9 mouse cellular contexts compared by ENCODE assay signal in genomic region chr8:119496848-119497247, GRCm38 (mm10). TPM values are rescaled to one million over a fixed set of nuclear protein-coding genes. Genes with fewer than 3 reads are reported as not detected.
DNase-seq lines count a peak whose midpoint lies in the region; ATAC-seq lines count a peak whose summit lies in the region.
"Had no signal": no experiment of that assay in that cellular context is flagged by ENCODE, and none has a peak within 500 bp of the region (broad histone marks: within the 10 kb centered on the region; RNA-seq: fewer than 3 reads in every experiment).

No protein-coding gene starts in this region.

- no peak overlapping the region for H3K4me2 ChIP-seq in limb, embryonic 11.5 days (ENCODE audit: low read depth, severe bottlenecking)
- H3K4me2 ChIP-seq: neural tube, embryonic 12.5 days had no signal

- H3K9ac ChIP-seq in limb, embryonic 11.5 days (ENCODE audit: low read length): no peak overlapping the region
- H3K9ac ChIP-seq: neural tube, embryonic 12.5 days had no signal

- no peaks in the 10 kb centered on the region for H3K27me3 ChIP-seq in limb, embryonic 11.5 days (ENCODE audit: control insufficient read depth, insufficient read depth, low read length)
- H3K27me3 ChIP-seq: neural tube, embryonic 12.5 days had no signal

- peak; percentile 5 to 23 for DNase-seq in heart, adult 9 months (ENCODE audit: low spot score in 2 of 2)
- DNase-seq in heart, postnatal 25 days (ENCODE audit: low spot score): no peak
- DNase-seq in CD4-positive helper T cell, adult 2 months (ENCODE audit: low read depth, low spot score): peak; percentile 57
- DNase-seq in adrenal gland, adult 8-10 months: peak; percentile 34
- peak; percentile 35 to 63 for DNase-seq in heart, postnatal 36 days
- peak; percentile 42 for DNase-seq in limb, embryonic 11.5 days (ENCODE audit: low spot score)
- DNase-seq in spleen, postnatal 36 days (ENCODE audit: low spot score in 2 of 2): peak; percentile 17 to 35
- DNase-seq in left cerebral cortex, postnatal 10 days (ENCODE audit: extremely low spot score in 1 of 2, low spot score in 2 of 2): no peak

- ATAC-seq in limb, embryonic 11.5 days (ENCODE audit: insufficient number of reproducible peaks, low FRiP score, low TSS enrichment, low read depth): no peak

- no peaks in the 10 kb centered on the region for H3K36me3 ChIP-seq in limb, embryonic 11.5 days (ENCODE audit: control insufficient read depth, insufficient read depth, low read length)
- H3K36me3 ChIP-seq: neural tube, embryonic 12.5 days had no signal

- H3K27ac ChIP-seq in limb, embryonic 11.5 days (replicated peaks; ENCODE audit: low read depth, low read length): no peak overlapping the region
- H3K27ac ChIP-seq: neural tube, embryonic 12.5 days had no signal

- H3K4me3 ChIP-seq in limb, embryonic 11.5 days (ENCODE audit: low read depth, low read length): no peak overlapping the region
- H3K4me3 ChIP-seq: neural tube, embryonic 12.5 days had no signal

- intact Hi-C loops in heart, postnatal 25 days (cut with DNase I): loop anchor here (1.0 to 2.0 kb wide), 2 partner anchors 56 to 85 kb away; no protein-coding TSS in a partner anchor
- intact Hi-C loops in heart, postnatal 36 days (cut with DNase I): loop anchor here (1.0 kb wide), 2 partner anchors 51 to 85 kb away; partner anchors contain the start of gene Necab2
- intact Hi-C loops in left cerebral cortex, postnatal 10 days (cut with DNase I): loop anchor here (2.0 kb wide), 1 partner anchor 52 kb away; no protein-coding TSS in a partner anchor

- H3K4me1 ChIP-seq in limb, embryonic 11.5 days (ENCODE audit: control insufficient read depth, insufficient read depth, low read length): peaks cover 6% of the 10 kb centered on the region; the same call in 1 of the 2 replicates
- H3K4me1 ChIP-seq: neural tube, embryonic 12.5 days had no signal

- WGBS in limb, embryonic 11.5 days: 16% methylated on average over 6 of the region's 6 CpGs

- H3K9me3 ChIP-seq in limb, embryonic 11.5 days (ENCODE audit: control insufficient read depth, low read length): no peaks in the 10 kb centered on the region
- H3K9me3 ChIP-seq: neural tube, embryonic 12.5 days had no signal

RNA-seq across cellular contexts. Expression of gene Slc38a8, which starts 4.7 kb away (rescaled TPM):
- not detected for total RNA-seq in heart, postnatal 25 days (2021)
- under 1 TPM in 2 of 4 experiments, not detected in 2; 0.13 to 0.17 TPM for total RNA-seq in adrenal gland, adult 8-10 months (2022)
- total RNA-seq in heart, postnatal 36 days (2021): not detected
- not detected in 2 replicates for polyA plus RNA-seq in limb, embryonic 11.5 days (2014; fragmentation: Nextera tagmentation; extraction: Ambion mirVana)
- under 1 TPM in 1 of 2 experiments, not detected in 1; 0.45 TPM for total RNA-seq in left cerebral cortex, postnatal 10 days (2021)
- polyA plus RNA-seq: neural tube, embryonic 12.5 days had no signal

RNA-seq across cellular contexts. Expression of gene Necab2, which starts 50.3 kb away (rescaled TPM):
- total RNA-seq in heart, postnatal 25 days (2021): not detected
- total RNA-seq in adrenal gland, adult 8-10 months (2022): 10 to 100 TPM in 3 of 4 experiments, 1 to 10 TPM in 1; 9.9 to 13.7 (median 11.9) TPM
- total RNA-seq in heart, postnatal 36 days (2021): not detected
- 2.8 and 3.2 TPM in 2 replicates for polyA plus RNA-seq in limb, embryonic 11.5 days (2014; fragmentation: Nextera tagmentation; extraction: Ambion mirVana)
- 10 to 100 TPM; 51.6 to 63.6 TPM for total RNA-seq in left cerebral cortex, postnatal 10 days (2021)

Comparison
In these comparisons a context has a peak if more than half of its experiments do, and no peak if none do; other contexts are left out.
1. DNase-seq: peak in heart, adult 9 months (2 of 2), CD4-positive helper T cell, adult 2 months (single experiment), adrenal gland, adult 8-10 months (single experiment), heart, postnatal 36 days (2 of 2), limb, embryonic 11.5 days (single experiment) and spleen, postnatal 36 days (2 of 2); none in heart, postnatal 25 days (single experiment) and left cerebral cortex, postnatal 10 days (0 of 2).
2. RNA of gene Necab2, which starts 50.3 kb away (total RNA-seq): 51.6 to 63.6 TPM in left cerebral cortex, postnatal 10 days and 9.9 to 13.7 TPM in adrenal gland, adult 8-10 months; not detected in heart, postnatal 36 days and not detected in heart, postnatal 25 days; every median in the first group is over 10 times any median in the second.